8 mouse cellular contexts compared by ENCODE assay signal in genomic region chrX:102188712-102189497, GRCm38 (mm10). TPM values are rescaled to one million over a fixed set of nuclear protein-coding genes. Genes with fewer than 3 reads are reported as not detected.
DNase-seq lines count a peak whose midpoint lies in the region; ATAC-seq and TF ChIP-seq lines count a peak whose summit lies in the region.

Gene Rps4x (minus strand): TSS chrX:102189394.

- H3K4me1 ChIP-seq in embryonic facial prominence, embryonic 13.5 days = 0 out of 2 replicates have a peak, but pooled peaks cover 6% of the 10 kb centered on the region
- peaks cover 2% of the 10 kb centered on the region; the same call in 1 of the 2 replicates for H3K4me1 ChIP-seq in kidney, adult 2 months (ENCODE audit: control insufficient read depth, insufficient read depth, low read length)
- H3K4me1 ChIP-seq in limb, embryonic 11.5 days (ENCODE audit: control insufficient read depth, insufficient read depth, low read length) = no peaks in the 10 kb centered on the region
- H3K4me1 ChIP-seq in midbrain, embryonic 13.5 days (replicated peaks) = peaks cover 23% of the 10 kb centered on the region
- H3K4me1 ChIP-seq in small intestine, adult 2 months (ENCODE audit: control insufficient read depth, insufficient read depth, insufficient read length, low read length) = no peaks in the 10 kb centered on the region

- H3K9me3 ChIP-seq in embryonic facial prominence, embryonic 13.5 days = no peaks in the 10 kb centered on the region
- no peaks in the 10 kb centered on the region for H3K9me3 ChIP-seq in limb, embryonic 11.5 days (ENCODE audit: control insufficient read depth, low read length)
- H3K9me3 ChIP-seq in midbrain, embryonic 13.5 days = no peaks in the 10 kb centered on the region

- peak; percentile 59 for TF ChIP-seq CTCF in kidney, adult 2 months (conservative IDR thresholded peaks at IDR 0.05; ENCODE audit: insufficient read depth, insufficient read length, low read depth, low read length)
- TF ChIP-seq CTCF in small intestine, adult 2 months (IDR thresholded peaks at IDR 0.05; ENCODE audit: extremely low read depth, insufficient read length, insufficient replicate concordance, low read depth, low read length) = peak; percentile 64

- peak; percentile 74; the same call in 1 of the 2 replicates for ATAC-seq in embryonic facial prominence, embryonic 13.5 days (ENCODE audit: insufficient number of reproducible peaks, insufficient read depth, low FRiP score, low TSS enrichment, low read depth)
- peak; percentile 92 for ATAC-seq in limb, embryonic 11.5 days (ENCODE audit: insufficient number of reproducible peaks, low FRiP score, low TSS enrichment, low read depth)
- ATAC-seq in midbrain, embryonic 13.5 days = peak; percentile 95

- peak; percentile 78 for TF ChIP-seq POLR2A in kidney, adult 2 months (IDR thresholded peaks at IDR 0.05; ENCODE audit: low read depth, low read length)
- peak; percentile 75 for TF ChIP-seq POLR2A in small intestine, adult 2 months (IDR thresholded peaks at IDR 0.05; ENCODE audit: low read depth, low read length)

- peaks cover 15% of the 10 kb centered on the region for H3K36me3 ChIP-seq in embryonic facial prominence, embryonic 13.5 days
- H3K36me3 ChIP-seq in kidney, adult 2 months (ENCODE audit: control insufficient read depth, insufficient read depth, low read length) = peaks cover 3% of the 10 kb centered on the region; the same call in 1 of the 2 replicates
- peaks cover 4% of the 10 kb centered on the region; the same call in 1 of the 2 replicates for H3K36me3 ChIP-seq in limb, embryonic 11.5 days (ENCODE audit: control insufficient read depth, insufficient read depth, low read length)
- H3K36me3 ChIP-seq in midbrain, embryonic 13.5 days = peaks cover 8% of the 10 kb centered on the region
- peaks cover 26% of the 10 kb centered on the region for H3K36me3 ChIP-seq in small intestine, adult 2 months (ENCODE audit: control insufficient read depth, insufficient read depth, low read length)

- peak within 1 kb of the TSS; percentile 90 for H3K9ac ChIP-seq in embryonic facial prominence, embryonic 13.5 days
- H3K9ac ChIP-seq in limb, embryonic 11.5 days (ENCODE audit: low read length) = peak within 1 kb of the TSS; percentile 80
- peak within 1 kb of the TSS; percentile 82 for H3K9ac ChIP-seq in midbrain, embryonic 13.5 days (replicated peaks)

- peaks cover 4% of the 10 kb centered on the region; the same call in 1 of the 2 replicates for H3K27me3 ChIP-seq in embryonic facial prominence, embryonic 13.5 days
- H3K27me3 ChIP-seq in kidney, adult 2 months (replicated peaks; ENCODE audit: control insufficient read depth, insufficient read depth, low read length) = no peaks in the 10 kb centered on the region
- H3K27me3 ChIP-seq in limb, embryonic 11.5 days (ENCODE audit: control insufficient read depth, insufficient read depth, low read length) = peaks cover 3% of the 10 kb centered on the region; the same call in 1 of the 2 replicates
- peaks cover 9% of the 10 kb centered on the region; the same call in 1 of the 2 replicates for H3K27me3 ChIP-seq in midbrain, embryonic 13.5 days
- no peaks in the 10 kb centered on the region for H3K27me3 ChIP-seq in small intestine, adult 2 months (ENCODE audit: control insufficient read depth, insufficient read depth, low read length)

- peak within 1 kb of the TSS; percentile 63 for H3K4me2 ChIP-seq in embryonic facial prominence, embryonic 13.5 days
- peak within 1 kb of the TSS; percentile 56 for H3K4me2 ChIP-seq in limb, embryonic 11.5 days (ENCODE audit: low read depth, severe bottlenecking)
- H3K4me2 ChIP-seq in midbrain, embryonic 13.5 days (replicated peaks) = peak within 1 kb of the TSS; percentile 70

- WGBS in embryonic facial prominence, embryonic 13.5 days = 27% methylated on average over 37 of the region's 37 CpGs
- WGBS in kidney, adult 2 months = under 1% methylated on average over 36 of the region's 37 CpGs
- WGBS in limb, embryonic 11.5 days = 21% methylated on average over 37 of the region's 37 CpGs
- WGBS in midbrain, embryonic 13.5 days = 24% methylated on average over 37 of the region's 37 CpGs
- 14% methylated on average over 37 of the region's 37 CpGs for WGBS in small intestine, adult 2 months

- DNase-seq in 3T3-L1 (ENCODE audit: low read depth, low spot score) = peak; percentile 79
- DNase-seq in adrenal gland, postnatal 4 days (ENCODE audit: low spot score in 2 of 2) = peak; percentile 54 to 63
- DNase-seq in heart, adult 18-20 months = peak; percentile 85 to 88
- peak; percentile 86 for DNase-seq in kidney, adult 2 months
- DNase-seq in limb, embryonic 11.5 days (ENCODE audit: low spot score) = peak; percentile 84

- H3K27ac ChIP-seq in embryonic facial prominence, embryonic 13.5 days = peak within 1 kb of the TSS; percentile 88
- H3K27ac ChIP-seq in kidney, adult 2 months (ENCODE audit: insufficient read depth, low read depth, low read length) = peak within 1 kb of the TSS; percentile 57
- peak within 1 kb of the TSS; percentile 68; the same call in 1 of the 2 replicates for H3K27ac ChIP-seq in limb, embryonic 11.5 days (replicated peaks; ENCODE audit: low read depth, low read length)
- peak within 1 kb of the TSS; percentile 87 for H3K27ac ChIP-seq in midbrain, embryonic 13.5 days
- H3K27ac ChIP-seq in small intestine, adult 2 months (ENCODE audit: insufficient read depth, low read depth, low read length) = peak within 1 kb of the TSS; percentile 86

- peak within 1 kb of the TSS; percentile 59 for H3K4me3 ChIP-seq in embryonic facial prominence, embryonic 13.5 days
- peak within 1 kb of the TSS; percentile 56 for H3K4me3 ChIP-seq in kidney, adult 2 months (ENCODE audit: insufficient read depth, low read depth, low read length)
- H3K4me3 ChIP-seq in limb, embryonic 11.5 days (ENCODE audit: low read depth, low read length) = peak within 1 kb of the TSS; percentile 49
- peak within 1 kb of the TSS; percentile 57 for H3K4me3 ChIP-seq in midbrain, embryonic 13.5 days (replicated peaks)
- H3K4me3 ChIP-seq in small intestine, adult 2 months (ENCODE audit: low read depth, low read length) = peak within 1 kb of the TSS; percentile 96

RNA-seq across cellular contexts. Expression of gene Rps4x, which starts in this region (rescaled TPM):
- 1,000 to 10,000 TPM; 1,379 to 1,607 TPM for total RNA-seq in adrenal gland, postnatal 4 days (2021)
- 839 and 866 TPM in 2 replicates for polyA plus RNA-seq in embryonic facial prominence, embryonic 13.5 days (2015; fragmentation: Nextera tagmentation; extraction: Ambion mirVana)
- total RNA-seq in heart, adult 18-20 months (2021) = 100 to 1,000 TPM; 672 to 785 TPM
- polyA plus RNA-seq in kidney, adult 2 months (2012; rRNA removed) = 354 and 511 TPM in 2 replicates
- 756 and 777 TPM in 2 replicates for polyA plus RNA-seq in limb, embryonic 11.5 days (2014; fragmentation: Nextera tagmentation; extraction: Ambion mirVana)
- polyA plus RNA-seq in midbrain, embryonic 13.5 days (2015; fragmentation: Nextera tagmentation; extraction: Ambion mirVana) = 453 and 455 TPM in 2 replicates
- 52.2 and 92.0 TPM in 2 replicates for polyA plus RNA-seq in small intestine, adult 2 months (2012; rRNA removed)

Comparison
In these comparisons a context has a peak if more than half of its experiments do, and no peak if none do; other contexts are left out.
1. Peak in every context shown above with its lines: DNase-seq, ATAC-seq, H3K4me3 ChIP-seq and H3K27ac ChIP-seq.